ENCODE assay signal across 7 mouse cellular contexts in the genomic region with DNA sequence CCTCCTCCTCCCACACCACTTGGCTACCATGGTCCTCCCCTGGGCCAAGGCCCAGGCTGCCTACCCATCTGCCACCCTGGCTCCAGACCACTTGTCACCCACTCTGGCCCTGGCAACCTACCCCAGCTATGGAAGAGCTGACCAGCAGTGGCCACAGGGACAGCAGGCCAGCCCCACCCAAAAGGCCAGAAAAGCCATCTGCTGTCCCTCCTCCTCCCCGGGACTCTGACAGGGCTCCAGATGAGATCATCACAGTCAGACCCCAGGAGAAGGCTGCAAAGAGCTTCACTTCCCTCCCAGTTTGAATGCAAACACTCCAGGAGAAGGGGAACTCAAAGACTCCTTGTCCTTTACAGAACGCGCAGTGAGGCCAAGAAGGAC. TPM values are rescaled to one million over a fixed set of nuclear protein-coding genes. Genes with fewer than 3 reads are reported as not detected.
DNase-seq lines count a peak whose midpoint lies in the region; ATAC-seq and TF ChIP-seq lines count a peak whose summit lies in the region.

No protein-coding gene starts in this region.

- H3K27ac ChIP-seq in lung, embryonic 15.5 days: peak overlapping the region; percentile 86
- peak overlapping the region; percentile 15 for H3K27ac ChIP-seq in embryonic facial prominence, embryonic 10.5 days (replicated peaks)
- H3K27ac ChIP-seq in hindbrain, embryonic 13.5 days: peak overlapping the region; percentile 78
- H3K27ac ChIP-seq in midbrain, postnatal 0 days (ENCODE audit: low read depth, low read length): peak overlapping the region; percentile 69

- DNase-seq in lung, postnatal 14 days: no peak
- DNase-seq in embryonic facial prominence, embryonic 10.5 days (ENCODE audit: low spot score): no peak
- peak; percentile 74 for DNase-seq in midbrain, postnatal 0 days (ENCODE audit: low spot score)
- DNase-seq in frontal cortex, postnatal 10 days (ENCODE audit: low spot score in 2 of 2): no peak

- TF ChIP-seq CTCF in midbrain, postnatal 0 days (IDR thresholded peaks at IDR 0.05): no peak

- 0 out of 2 replicates have a peak overlapping the region, but pooled peaks have one; percentile 17 for H3K9ac ChIP-seq in lung, embryonic 15.5 days
- peak overlapping the region; percentile 53 for H3K9ac ChIP-seq in hindbrain, embryonic 13.5 days
- peak overlapping the region; percentile 33 for H3K9ac ChIP-seq in midbrain, postnatal 0 days (replicated peaks; ENCODE audit: low read length, poor library complexity, severe bottlenecking)

- ATAC-seq in lung, embryonic 15.5 days (ENCODE audit: borderline replicate concordance, extremely low read depth, low FRiP score, low TSS enrichment): peak; percentile 4; the same call in 1 of the 2 replicates
- no peak for ATAC-seq in hindbrain, embryonic 13.5 days (ENCODE audit: low FRiP score)
- ATAC-seq in midbrain, postnatal 0 days (ENCODE audit: low FRiP score): peak; percentile 20; the same call in 1 of the 2 replicates
- no peak for ATAC-seq in frontal cortex, adult (ENCODE audit: low TSS enrichment)

- H3K36me3 ChIP-seq in lung, embryonic 15.5 days: no peaks in the 10 kb centered on the region; the same call in 1 of the 2 replicates
- H3K36me3 ChIP-seq in embryonic facial prominence, embryonic 10.5 days (replicated peaks): peaks cover 87% of the 10 kb centered on the region
- peaks cover 14% of the 10 kb centered on the region for H3K36me3 ChIP-seq in hindbrain, embryonic 13.5 days
- H3K36me3 ChIP-seq in midbrain, postnatal 0 days (ENCODE audit: insufficient read depth, low read length): peaks cover 6% of the 10 kb centered on the region; the same call in 1 of the 2 replicates

- H3K27me3 ChIP-seq in lung, embryonic 15.5 days: no peaks in the 10 kb centered on the region
- H3K27me3 ChIP-seq in embryonic facial prominence, embryonic 10.5 days (replicated peaks; ENCODE audit: low read depth, poor library complexity, severe bottlenecking): no peaks in the 10 kb centered on the region
- H3K27me3 ChIP-seq in hindbrain, embryonic 13.5 days: no peaks in the 10 kb centered on the region
- H3K27me3 ChIP-seq in midbrain, postnatal 0 days (ENCODE audit: insufficient read depth, low read length): no peaks in the 10 kb centered on the region

- peak overlapping the region; percentile 19 for H3K4me2 ChIP-seq in lung, embryonic 15.5 days
- peak overlapping the region; percentile 20; the same call in 1 of the 2 replicates for H3K4me2 ChIP-seq in hindbrain, embryonic 13.5 days
- H3K4me2 ChIP-seq in midbrain, postnatal 0 days (ENCODE audit: low read depth, low read length, poor library complexity, severe bottlenecking): no peak overlapping the region

- no peaks in the 10 kb centered on the region for H3K9me3 ChIP-seq in lung, embryonic 15.5 days
- H3K9me3 ChIP-seq in embryonic facial prominence, embryonic 10.5 days: no peaks in the 10 kb centered on the region
- H3K9me3 ChIP-seq in hindbrain, embryonic 13.5 days: no peaks in the 10 kb centered on the region
- H3K9me3 ChIP-seq in midbrain, postnatal 0 days (ENCODE audit: low read length): no peaks in the 10 kb centered on the region

- WGBS in lung, embryonic 15.5 days: 17% methylated on average over 3 of the region's 3 CpGs
- WGBS in embryonic facial prominence, embryonic 10.5 days: 56% methylated on average over 3 of the region's 3 CpGs
- WGBS in hindbrain, embryonic 13.5 days: 38% methylated on average over 3 of the region's 3 CpGs
- WGBS in midbrain, postnatal 0 days: 34% methylated on average over 3 of the region's 3 CpGs

- no peak overlapping the region for H3K4me3 ChIP-seq in lung, embryonic 15.5 days
- H3K4me3 ChIP-seq in embryonic facial prominence, embryonic 10.5 days: no peak overlapping the region
- no peak overlapping the region for H3K4me3 ChIP-seq in hindbrain, embryonic 13.5 days
- H3K4me3 ChIP-seq in midbrain, postnatal 0 days (ENCODE audit: low read depth, low read length): no peak overlapping the region

- H3K4me1 ChIP-seq in lung, embryonic 15.5 days: peaks cover 99% of the 10 kb centered on the region
- H3K4me1 ChIP-seq in embryonic facial prominence, embryonic 10.5 days: peaks cover 93% of the 10 kb centered on the region
- H3K4me1 ChIP-seq in hindbrain, embryonic 13.5 days (replicated peaks): peaks cover 93% of the 10 kb centered on the region
- peaks cover 41% of the 10 kb centered on the region for H3K4me1 ChIP-seq in midbrain, postnatal 0 days (ENCODE audit: insufficient read depth, low read length)

RNA-seq across cellular contexts. Expression of a gene that starts 9.7 kb away (rescaled TPM):
- 4.1 and 5.1 TPM in 2 replicates for polyA plus RNA-seq in lung, embryonic 15.5 days (2015; fragmentation: Nextera tagmentation; extraction: Ambion mirVana)
- 4.5 and 4.7 TPM in 2 replicates for polyA plus RNA-seq in embryonic facial prominence, embryonic 10.5 days (2016; fragmentation: Nextera tagmentation; extraction: Ambion mirVana)
- 6.2 and 6.4 TPM in 2 replicates for polyA plus RNA-seq in hindbrain, embryonic 13.5 days (2015; fragmentation: Nextera tagmentation; extraction: Ambion mirVana)
- total RNA-seq in midbrain, postnatal 0 days (2014; rRNA removed): 122 and 132 TPM in 2 replicates
- 2.8 and 3.9 TPM in 2 replicates for polyA plus RNA-seq in midbrain, postnatal 0 days (2015; fragmentation: Nextera tagmentation; extraction: Ambion mirVana)

RNA-seq across cellular contexts. Expression of a gene that starts 17.5 kb away (rescaled TPM):
- not detected in 2 replicates for polyA plus RNA-seq in lung, embryonic 15.5 days (2015; fragmentation: Nextera tagmentation; extraction: Ambion mirVana)
- polyA plus RNA-seq in embryonic facial prominence, embryonic 10.5 days (2016; fragmentation: Nextera tagmentation; extraction: Ambion mirVana): not detected in 2 replicates
- polyA plus RNA-seq in hindbrain, embryonic 13.5 days (2015; fragmentation: Nextera tagmentation; extraction: Ambion mirVana): not detected in 2 replicates
- not detected in 2 replicates for total RNA-seq in midbrain, postnatal 0 days (2014; rRNA removed)
- polyA plus RNA-seq in midbrain, postnatal 0 days (2015; fragmentation: Nextera tagmentation; extraction: Ambion mirVana): not detected in 2 replicates

Comparison
In these comparisons a context has a peak if more than half of its experiments do, and no peak if none do; other contexts are left out.
1. ATAC-seq: peak in lung, embryonic 15.5 days (single experiment) and midbrain, postnatal 0 days (single experiment); none in hindbrain, embryonic 13.5 days (single experiment) and frontal cortex, adult (single experiment).
2. H3K27ac ChIP-seq: peak in every context shown above with its lines; median percentile 86 in lung, embryonic 15.5 days; 78 in hindbrain, embryonic 13.5 days; 69 in midbrain, postnatal 0 days; 15 in embryonic facial prominence, embryonic 10.5 days.
3. Peak in every context shown above with its lines, with median percentiles within 50 percentile points of each other: H3K9ac ChIP-seq.